Mouse (Mus musculus): ENCODE measurements around the gene Tmem119. TPM values are rescaled to one million over a fixed set of nuclear protein-coding genes. Genes with fewer than 3 reads are reported as not detected.

Gene Tmem119
- polyA plus RNA-seq, 1 experiment, result 62.0 TPM

DNA sequence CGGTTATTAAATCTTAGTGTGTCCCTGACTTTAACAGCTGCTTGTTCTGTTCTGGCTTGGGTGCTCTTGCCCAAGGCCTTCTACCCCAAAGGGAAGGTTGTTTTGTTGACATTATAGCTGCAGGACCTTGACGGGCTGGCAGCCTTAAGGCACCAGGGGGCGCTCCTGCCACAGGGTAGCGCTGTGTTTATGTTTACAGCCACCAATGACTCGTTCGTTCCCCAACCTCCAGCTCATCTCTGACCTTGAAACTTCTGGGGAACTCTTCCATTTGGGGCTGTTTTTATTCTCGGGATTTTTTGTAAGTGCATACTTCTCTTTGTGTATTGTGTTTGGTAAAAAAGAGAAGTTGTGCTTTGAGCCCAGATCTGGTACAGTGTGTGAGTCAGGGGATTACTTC, 26.7 kb downstream of the Tmem119 start:
- peak overlapping the region; percentile 94 for H3K4me2 ChIP-seq (ENCODE audit: low read depth)
- peak overlapping the region; percentile 62 for H3K4me3 ChIP-seq
- peaks cover 40% of the 10 kb centered on the region for H3K79me2 ChIP-seq (ENCODE audit: control insufficient read depth, insufficient read depth)
- TF ChIP-seq CEBPB (IDR thresholded peaks at IDR 0.05; ENCODE audit: insufficient read depth, poor library complexity, severe bottlenecking) (no peak), TCF3 (IDR thresholded peaks at IDR 0.05; ENCODE audit: insufficient read length, low read depth) (no peak), TCF12 (IDR thresholded peaks at IDR 0.05; ENCODE audit: insufficient read depth, poor library complexity, severe bottlenecking) (no peak), POLR2AphosphoS2 (IDR thresholded peaks at IDR 0.05; ENCODE audit: insufficient read length, low read depth) (no peak), E2F4 (IDR thresholded peaks at IDR 0.05; ENCODE audit: insufficient read depth) (no peak), MAX (IDR thresholded peaks at IDR 0.05; ENCODE audit: low read depth) (no peak), REST (IDR thresholded peaks at IDR 0.05; ENCODE audit: insufficient read depth, insufficient read length) (no peak), MYOG (IDR thresholded peaks at IDR 0.05; ENCODE audit: control insufficient read depth in 1 of 3, insufficient read depth in 1 of 3, insufficient read length in 2 of 3, low read depth in 2 of 3) (no peak), USF1 (IDR thresholded peaks at IDR 0.05; ENCODE audit: low read depth) (no peak), MYOD1 (IDR thresholded peaks at IDR 0.05; ENCODE audit: control insufficient read depth in 1 of 3, insufficient read length in 2 of 3, low read depth in 2 of 3) (no peak), POLR2A (IDR thresholded peaks at IDR 0.05; ENCODE audit: insufficient read length, low read depth) (no peak), SRF (IDR thresholded peaks at IDR 0.05; ENCODE audit: control insufficient read depth, insufficient read length, low read depth) (no peak)
- no peaks in the 10 kb centered on the region for H3K36me3 ChIP-seq (ENCODE audit: control insufficient read depth, insufficient read depth)
- H3K27me3 ChIP-seq (ENCODE audit: control insufficient read depth, insufficient read depth, insufficient read length), result no peaks in the 10 kb centered on the region
- H3ac ChIP-seq (ENCODE audit: control insufficient read depth, insufficient read length), result peak overlapping the region; percentile 48

DNA sequence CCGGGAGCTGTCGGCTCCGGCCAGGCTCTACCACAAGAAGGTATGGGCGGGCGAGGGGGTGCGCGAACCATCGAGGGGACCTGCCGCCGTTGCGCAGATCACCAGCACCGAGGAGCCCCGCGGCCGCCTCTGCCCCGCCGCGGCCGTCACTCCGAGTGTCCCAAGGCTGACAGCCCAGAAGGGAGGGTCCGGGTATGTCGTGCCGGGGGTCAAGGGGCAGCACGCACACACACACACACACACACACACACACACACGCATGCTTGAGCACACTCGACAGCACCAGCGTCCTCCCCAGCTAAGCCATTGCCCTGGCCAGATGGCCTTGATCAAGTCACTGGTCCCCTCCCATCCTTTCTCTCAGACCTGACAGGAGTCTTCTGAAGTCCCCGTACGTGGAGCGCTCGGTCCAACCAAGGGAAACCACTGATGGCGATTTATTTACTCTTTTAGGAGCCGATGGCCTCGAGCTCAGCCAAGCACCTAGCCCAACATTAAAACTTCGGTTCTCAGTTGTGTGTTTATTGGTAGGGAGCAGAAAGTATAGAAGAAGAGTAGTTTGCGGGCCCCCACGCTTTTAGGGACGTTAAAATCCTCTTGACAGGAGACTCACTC, 27.3 kb downstream of the Tmem119 start:
- H3K36me3 ChIP-seq (ENCODE audit: control insufficient read depth, insufficient read depth), result no peaks in the 10 kb centered on the region
- no peak for TF ChIP-seq USF1 (IDR thresholded peaks at IDR 0.05; ENCODE audit: low read depth)
- TF ChIP-seq POLR2AphosphoS2 (IDR thresholded peaks at IDR 0.05; ENCODE audit: insufficient read length, low read depth), result no peak
- TF ChIP-seq MAX (IDR thresholded peaks at IDR 0.05; ENCODE audit: low read depth), result no peak
- no peak for TF ChIP-seq TCF12 (IDR thresholded peaks at IDR 0.05; ENCODE audit: insufficient read depth, poor library complexity, severe bottlenecking)
- TF ChIP-seq TCF3 (IDR thresholded peaks at IDR 0.05; ENCODE audit: insufficient read length, low read depth), result no peak
- TF ChIP-seq E2F4 (IDR thresholded peaks at IDR 0.05; ENCODE audit: insufficient read depth), result no peak
- TF ChIP-seq POLR2A (IDR thresholded peaks at IDR 0.05; ENCODE audit: insufficient read length, low read depth), result no peak
- no peak for TF ChIP-seq MYOG (IDR thresholded peaks at IDR 0.05; ENCODE audit: control insufficient read depth in 1 of 3, insufficient read depth in 1 of 3, insufficient read length in 2 of 3, low read depth in 2 of 3)
- no peak for TF ChIP-seq MYOD1 (IDR thresholded peaks at IDR 0.05; ENCODE audit: control insufficient read depth in 1 of 3, insufficient read length in 2 of 3, low read depth in 2 of 3)
- TF ChIP-seq SRF (IDR thresholded peaks at IDR 0.05; ENCODE audit: control insufficient read depth, insufficient read length, low read depth), result no peak
- no peak for TF ChIP-seq REST (IDR thresholded peaks at IDR 0.05; ENCODE audit: insufficient read depth, insufficient read length)
- no peaks in the 10 kb centered on the region for H3K27me3 ChIP-seq (ENCODE audit: control insufficient read depth, insufficient read depth, insufficient read length)
- peak overlapping the region; percentile 94 for H3K4me2 ChIP-seq (ENCODE audit: low read depth)
- peak overlapping the region; percentile 48 for H3ac ChIP-seq (ENCODE audit: control insufficient read depth, insufficient read length)
- H3K4me3 ChIP-seq, result peak overlapping the region; percentile 62
- peaks cover 46% of the 10 kb centered on the region for H3K79me2 ChIP-seq (ENCODE audit: control insufficient read depth, insufficient read depth)

DNA sequence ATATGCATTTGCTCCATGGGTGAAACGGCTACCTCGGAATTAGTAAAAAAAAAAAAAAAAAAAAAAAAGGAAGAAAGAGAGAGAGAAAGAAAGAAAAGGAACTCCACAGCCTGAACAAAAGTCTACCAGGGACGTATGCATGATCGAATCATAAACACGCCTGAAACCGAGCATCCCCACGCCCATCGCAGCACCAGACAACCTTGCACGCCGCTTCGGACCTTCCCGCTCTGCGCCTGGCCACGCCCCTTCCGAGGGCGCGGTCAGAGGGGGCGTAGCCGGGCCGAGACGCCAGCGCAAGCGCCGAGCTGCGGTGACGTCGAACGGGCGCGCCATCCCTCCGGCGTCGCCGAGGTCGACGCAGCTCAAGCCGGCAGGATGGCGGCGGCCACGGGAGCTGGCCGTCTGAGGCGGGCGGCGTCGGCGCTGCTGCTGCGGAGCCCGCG, 27.8 kb downstream of the Tmem119 start, which contains the start of the genes Sart3 and Iscu:
Gene Sart3, minus strand, starts transcription at position 61 of the 446 bp plus-strand sequence.
Gene Iscu, plus strand, starts transcription at position 299 of the 446 bp plus-strand sequence.
- no peak for TF ChIP-seq CEBPB (IDR thresholded peaks at IDR 0.05; ENCODE audit: insufficient read depth, poor library complexity, severe bottlenecking)
- peak in 1 of 3 experiments; percentile 40 for TF ChIP-seq MYOD1 (IDR thresholded peaks at IDR 0.05; ENCODE audit: control insufficient read depth in 1 of 3, insufficient read length in 2 of 3, low read depth in 2 of 3)
- TF ChIP-seq REST (IDR thresholded peaks at IDR 0.05; ENCODE audit: insufficient read depth, insufficient read length), result no peak
- TF ChIP-seq POLR2AphosphoS2 (IDR thresholded peaks at IDR 0.05; ENCODE audit: insufficient read length, low read depth), result peak; percentile 51
- TF ChIP-seq SRF (IDR thresholded peaks at IDR 0.05; ENCODE audit: control insufficient read depth, insufficient read length, low read depth), result peak; percentile 85
- peak; percentile 79 for TF ChIP-seq MAX (IDR thresholded peaks at IDR 0.05; ENCODE audit: low read depth)
- TF ChIP-seq MYOG (IDR thresholded peaks at IDR 0.05; ENCODE audit: control insufficient read depth in 1 of 3, insufficient read depth in 1 of 3, insufficient read length in 2 of 3, low read depth in 2 of 3), result peak in 1 of 3 experiments; percentile 42
- TF ChIP-seq E2F4 (IDR thresholded peaks at IDR 0.05; ENCODE audit: insufficient read depth), result peak; percentile 96
- TF ChIP-seq POLR2A (IDR thresholded peaks at IDR 0.05; ENCODE audit: insufficient read length, low read depth), result peak; percentile 80
- no peak for TF ChIP-seq TCF12 (IDR thresholded peaks at IDR 0.05; ENCODE audit: insufficient read depth, poor library complexity, severe bottlenecking)
- peak within 1 kb of the TSS; percentile 98 for H3K4me2 ChIP-seq (ENCODE audit: low read depth)

DNA sequence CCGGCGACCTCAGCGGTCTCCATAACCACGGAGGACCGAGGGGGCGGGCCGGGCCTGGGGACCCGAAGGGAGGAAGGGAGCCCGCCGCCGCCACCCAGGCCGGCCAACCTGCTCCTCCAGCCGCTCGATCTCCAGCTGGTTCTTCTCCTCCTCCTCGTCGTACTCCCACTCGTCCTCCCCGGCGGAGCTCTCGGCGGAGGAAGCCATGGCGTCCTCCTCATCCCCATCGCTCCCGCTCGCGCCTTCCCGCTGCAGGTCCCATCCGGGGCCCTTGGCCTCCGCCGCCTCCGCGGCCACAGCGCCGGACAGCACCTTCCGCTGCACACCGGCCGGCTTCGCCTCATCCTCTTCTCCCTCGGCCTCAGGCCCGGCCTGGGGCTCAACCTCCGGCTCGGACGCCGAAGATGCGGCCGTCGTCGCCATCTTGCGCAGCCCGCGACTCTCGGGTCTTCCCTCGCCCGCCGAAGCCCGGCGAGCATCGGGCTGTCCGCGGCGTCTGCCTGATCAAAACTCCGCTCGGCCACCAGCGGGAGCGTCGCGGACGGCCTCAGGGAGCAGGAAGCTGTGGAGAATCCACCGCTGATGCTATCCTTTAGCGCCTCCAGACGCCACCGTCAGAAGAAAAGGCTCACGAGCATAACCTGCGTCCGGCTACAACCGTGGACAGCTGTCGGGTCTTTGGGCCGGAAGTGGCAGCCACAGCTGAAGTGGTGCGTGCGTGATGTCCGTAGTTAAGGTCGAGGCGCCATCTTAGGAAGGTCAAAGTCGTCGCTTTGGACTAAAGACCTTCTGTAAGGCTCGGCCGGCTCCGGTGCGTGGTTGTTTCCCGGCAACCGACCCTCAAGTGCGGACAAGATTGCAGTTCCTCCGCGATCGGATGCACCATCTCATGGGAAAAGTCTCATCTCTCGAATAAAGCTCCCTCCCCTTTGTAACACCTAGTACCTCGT, 28.8 kb downstream of the Tmem119 start:
- no peaks in the 10 kb centered on the region for H3K36me3 ChIP-seq (ENCODE audit: control insufficient read depth, insufficient read depth)
- H3ac ChIP-seq (ENCODE audit: control insufficient read depth, insufficient read length), result peak overlapping the region; percentile 48
- TF ChIP-seq MYOD1 (IDR thresholded peaks at IDR 0.05; ENCODE audit: control insufficient read depth in 1 of 3, insufficient read length in 2 of 3, low read depth in 2 of 3) (peak in 2 of 3 experiments; percentile 74 to 78), SRF (IDR thresholded peaks at IDR 0.05; ENCODE audit: control insufficient read depth, insufficient read length, low read depth) (peak; percentile 42), MYOG (IDR thresholded peaks at IDR 0.05; ENCODE audit: control insufficient read depth in 1 of 3, insufficient read depth in 1 of 3, insufficient read length in 2 of 3, low read depth in 2 of 3) (peak in 2 of 3 experiments; percentile 61 to 74), POLR2A (IDR thresholded peaks at IDR 0.05; ENCODE audit: insufficient read length, low read depth) (peak; percentile 70), CEBPB (IDR thresholded peaks at IDR 0.05; ENCODE audit: insufficient read depth, poor library complexity, severe bottlenecking) (no peak), POLR2AphosphoS2 (IDR thresholded peaks at IDR 0.05; ENCODE audit: insufficient read length, low read depth) (no peak), MAX (IDR thresholded peaks at IDR 0.05; ENCODE audit: low read depth) (peak; percentile 98)

More for the DNA sequence above, 27.8 kb downstream of the Tmem119 start, which contains the start of the genes Sart3 and Iscu:
- Histone ChIP-seq H3K36me3 (ENCODE audit: control insufficient read depth, insufficient read depth) (no peaks in the 10 kb centered on the region), H3K4me3 (peak within 1 kb of the TSS; percentile 62), H3ac (ENCODE audit: control insufficient read depth, insufficient read length) (peak within 1 kb of the TSS; percentile 48), H3K27me3 (ENCODE audit: control insufficient read depth, insufficient read depth, insufficient read length) (no peaks in the 10 kb centered on the region), H3K79me2 (ENCODE audit: control insufficient read depth, insufficient read depth) (peaks cover 51% of the 10 kb centered on the region)

More for the DNA sequence above, 28.8 kb downstream of the Tmem119 start:
- Histone ChIP-seq H3K27me3 (ENCODE audit: control insufficient read depth, insufficient read depth, insufficient read length) (no peaks in the 10 kb centered on the region), H3K4me2 (ENCODE audit: low read depth) (peak overlapping the region; percentile 98), H3K79me2 (ENCODE audit: control insufficient read depth, insufficient read depth) (peaks cover 61% of the 10 kb centered on the region), H3K4me3 (peak overlapping the region; percentile 62)
